Mouse (Mus musculus): ENCODE measurements around the gene Ptprd.
A peak's percentile ranks its signal among the peaks of the same experiment; 100 is the strongest.

The Ptprd gene

GRCm38 (mm10) chr4:77233243-77233642, 978.5 kb downstream of the Ptprd start:
- no peak for DNase-seq

DNA sequence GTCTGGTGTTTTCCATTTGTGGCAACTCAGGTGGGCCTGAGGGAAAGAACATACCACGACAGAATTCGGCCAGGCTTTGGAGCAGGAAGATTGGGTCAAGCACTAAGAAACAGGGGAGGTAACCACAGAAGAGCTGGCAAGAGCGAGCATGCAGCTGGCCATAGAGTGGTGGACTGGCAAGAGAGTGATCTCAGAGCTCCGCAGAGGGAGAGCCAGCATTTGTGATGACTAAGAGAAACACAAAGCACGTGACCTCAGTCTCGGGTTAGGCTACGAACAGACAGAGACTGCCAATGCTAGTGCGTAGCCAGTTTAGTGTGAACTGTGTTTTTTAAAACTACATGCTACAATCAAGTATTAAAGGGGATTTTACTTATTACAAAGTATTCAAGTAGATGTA, 1042.9 kb downstream of the Ptprd start:
- no peak for DNase-seq

DNA sequence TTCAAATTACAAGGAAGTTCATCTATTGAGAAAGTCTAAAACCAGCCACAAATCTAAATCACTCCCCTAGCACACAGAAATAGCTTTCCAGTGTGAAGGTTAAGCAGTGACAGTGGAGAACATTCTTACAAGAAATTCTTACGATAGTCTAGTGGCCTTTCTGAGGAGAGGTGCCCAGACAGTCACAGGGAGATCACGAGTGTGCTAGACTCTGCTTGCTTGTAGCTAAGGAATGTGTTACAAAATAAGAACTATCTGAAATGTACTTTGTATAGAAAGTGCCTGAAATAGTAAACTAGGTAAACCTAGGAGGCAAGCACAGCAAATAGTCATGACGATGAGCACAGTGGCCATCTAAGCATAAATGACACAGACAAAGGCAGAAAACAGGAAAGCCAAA, 1054.2 kb downstream of the Ptprd start:
- no peak for DNase-seq

GRCm38 (mm10) chr4:77155561-77155960, 1056.2 kb downstream of the Ptprd start:
- DNase-seq = no peak

DNA sequence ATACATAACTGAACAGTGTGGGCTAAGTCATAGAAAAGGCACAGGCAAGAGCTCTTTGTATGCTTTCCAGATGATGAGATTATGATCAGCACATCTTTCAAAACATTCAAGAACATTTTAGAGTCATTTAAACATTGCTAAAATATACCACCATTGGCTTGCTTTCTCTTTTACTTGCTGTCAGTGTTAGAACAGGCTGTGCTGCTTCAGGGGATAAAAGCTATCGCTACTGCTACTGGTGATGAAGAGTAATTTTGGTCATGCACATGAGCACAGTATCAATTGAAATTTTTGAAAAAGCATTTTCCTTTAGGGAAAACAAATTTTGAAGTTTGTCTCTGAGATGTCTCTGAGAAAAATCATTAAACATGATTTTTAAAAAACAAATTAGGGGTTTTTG, 1056.7 kb downstream of the Ptprd start:
- no peak for DNase-seq

- no peak for DNase-seq
Observed at GRCm38 (mm10) chr4:77124852-77125251, 1086.9 kb downstream of the Ptprd start.

DNA sequence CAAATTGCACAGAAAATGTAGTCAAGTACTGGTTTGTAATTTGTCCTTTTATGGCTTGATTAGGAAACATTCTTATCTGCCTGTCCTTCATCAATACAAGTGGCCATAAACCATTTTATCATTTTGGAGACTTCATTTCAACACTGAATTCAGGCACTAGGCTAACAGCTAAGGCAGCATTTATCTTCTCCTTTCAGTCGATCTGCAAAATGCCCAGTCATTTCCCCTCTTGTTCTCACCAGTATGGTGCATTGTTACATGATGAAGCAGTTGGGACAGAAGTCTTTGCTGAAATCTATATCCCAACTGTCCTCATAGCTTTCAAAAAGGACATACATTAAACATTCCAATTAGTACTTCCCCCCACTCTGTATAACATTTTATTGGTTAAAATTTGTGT, 1100.9 kb downstream of the Ptprd start:
- DNase-seq = no peak

DNA sequence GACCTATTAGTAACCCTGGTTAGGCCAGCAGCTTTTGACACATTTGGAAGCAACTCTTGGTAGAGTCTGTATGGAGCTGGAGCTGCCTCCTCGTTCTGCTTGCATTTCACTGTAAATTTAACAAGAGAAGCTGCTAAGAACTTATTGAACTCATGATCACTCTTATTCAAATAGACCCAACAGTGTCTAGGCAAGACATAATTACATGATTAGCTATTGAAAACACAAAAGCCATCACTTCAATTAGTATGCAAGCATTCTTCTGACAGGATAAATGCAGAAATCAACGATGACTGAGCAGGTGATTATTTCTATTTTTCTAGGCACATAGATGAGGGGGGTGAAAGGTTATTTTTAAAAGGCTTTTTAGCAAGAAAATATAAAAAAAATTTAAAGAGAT, 1104.5 kb downstream of the Ptprd start:
- DNase-seq = no peak

GRCm38 (mm10) chr4:77083165-77083564, 1128.6 kb downstream of the Ptprd start:
- DNase-seq = peak; percentile 47

DNA sequence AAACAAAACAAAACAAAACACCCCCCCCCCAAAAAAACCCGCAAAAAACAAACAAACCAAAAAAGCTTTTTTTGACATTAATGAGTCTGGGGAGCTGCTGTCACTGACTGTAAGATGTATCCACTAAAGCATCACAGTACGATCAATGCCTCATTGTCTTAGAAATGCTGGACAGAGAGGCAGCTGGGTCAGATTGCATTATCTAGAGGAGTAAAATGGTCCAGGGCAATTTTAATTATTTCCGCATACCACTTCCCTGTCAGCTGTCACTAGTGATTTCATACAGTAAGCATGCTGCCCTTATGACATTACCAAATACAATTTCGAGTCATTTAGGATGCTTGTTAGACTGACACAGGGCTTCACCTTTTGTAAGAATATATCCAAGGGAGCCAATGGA, 1134.2 kb downstream of the Ptprd start:
- DNase-seq = no peak

- DNase-seq = no peak
Observed at GRCm38 (mm10) chr4:77050536-77051207, 1161.1 kb downstream of the Ptprd start.

DNA sequence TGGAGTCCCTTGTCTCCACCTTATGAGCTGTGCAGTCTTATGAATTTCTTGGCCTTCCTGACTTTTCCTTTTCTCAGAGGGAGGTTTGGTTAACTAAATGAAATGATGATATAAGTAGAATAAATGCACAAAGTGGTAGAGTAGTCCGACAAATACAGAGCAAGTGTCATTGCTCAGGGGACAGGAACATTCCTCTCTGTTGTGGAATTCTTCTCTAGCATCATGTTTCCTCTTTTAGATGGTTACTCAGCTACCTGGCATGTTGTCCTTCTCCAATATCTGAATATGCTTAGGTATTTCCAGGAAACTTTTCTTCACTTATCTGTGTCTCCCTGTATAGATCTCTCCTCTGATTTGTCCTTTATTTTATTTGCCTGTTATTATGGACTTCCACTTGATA, 1207.3 kb downstream of the Ptprd start:
- DNase-seq = no peak

- DNase-seq = no peak
Observed at GRCm38 (mm10) chr4:76996172-76996571, 1215.6 kb downstream of the Ptprd start.

- no peak for DNase-seq
Observed at GRCm38 (mm10) chr4:76989961-76990360, 1221.8 kb downstream of the Ptprd start.

- DNase-seq = no peak
Observed at GRCm38 (mm10) chr4:76977056-76977809, 1234.5 kb downstream of the Ptprd start.

DNA sequence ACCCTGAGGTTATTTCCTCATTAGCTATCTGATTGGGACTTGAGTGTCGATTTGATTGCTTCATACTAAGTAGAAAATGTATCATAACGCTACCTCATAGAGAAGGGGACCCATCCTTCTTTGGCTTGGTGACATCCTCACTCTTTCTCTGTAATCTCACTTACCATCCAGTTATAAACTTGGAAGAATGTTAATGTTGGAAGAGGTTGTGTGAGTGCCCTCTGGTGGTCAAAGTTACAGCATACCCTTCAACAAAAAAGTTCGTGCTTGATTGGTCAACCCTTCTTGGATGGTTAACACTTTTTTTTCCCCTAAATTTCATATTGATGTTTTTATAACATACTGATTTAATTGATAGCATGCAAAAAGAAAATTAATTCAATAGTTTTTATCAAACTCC, 1263.5 kb downstream of the Ptprd start:
- DNase-seq = peak; percentile 7

DNA sequence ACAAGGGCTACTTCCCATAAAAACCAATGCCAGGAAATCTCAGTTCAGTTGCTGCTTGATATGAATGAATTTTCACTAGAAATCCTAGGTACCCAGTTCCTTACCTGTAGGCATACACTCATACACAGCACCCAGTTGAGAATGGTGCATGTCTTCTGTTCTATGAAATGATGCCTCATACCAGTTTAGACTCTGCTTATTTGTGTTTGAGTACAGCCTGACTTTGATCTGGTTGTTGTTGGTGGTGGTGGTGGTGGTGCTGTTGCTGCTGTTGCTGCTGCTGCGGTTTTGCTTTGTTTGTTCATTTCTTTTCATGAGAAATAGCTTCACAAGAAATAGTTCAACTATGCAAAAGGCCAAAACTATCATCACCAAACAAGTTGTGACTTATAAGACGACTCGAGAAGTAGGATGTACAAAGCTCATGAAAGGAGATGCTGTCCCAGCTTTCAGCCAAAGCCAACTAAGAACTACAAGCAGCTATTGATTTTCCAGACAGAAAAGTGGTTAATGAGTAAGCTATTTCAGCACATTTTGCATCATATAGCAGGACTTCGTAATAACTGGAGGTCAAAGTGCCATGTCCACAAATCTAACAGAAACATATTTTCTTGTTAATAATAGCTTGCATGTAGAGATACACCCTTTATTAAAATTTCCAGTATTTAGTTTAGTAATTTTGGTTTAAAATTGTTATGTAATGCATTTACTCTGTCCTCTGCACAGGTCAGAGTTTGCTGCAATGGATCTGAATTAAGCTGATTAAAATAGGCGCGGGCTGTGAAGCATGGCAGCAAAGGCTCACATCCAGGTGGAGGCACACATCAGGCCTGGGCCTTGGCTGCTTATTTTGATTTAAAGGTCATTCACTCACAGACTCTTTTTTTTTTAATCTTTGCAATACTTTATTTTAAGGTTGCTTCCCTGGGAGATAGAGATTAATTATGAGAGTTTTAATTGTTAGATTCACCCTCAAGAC, 1270.1 kb downstream of the Ptprd start:
- no peak for DNase-seq

DNA sequence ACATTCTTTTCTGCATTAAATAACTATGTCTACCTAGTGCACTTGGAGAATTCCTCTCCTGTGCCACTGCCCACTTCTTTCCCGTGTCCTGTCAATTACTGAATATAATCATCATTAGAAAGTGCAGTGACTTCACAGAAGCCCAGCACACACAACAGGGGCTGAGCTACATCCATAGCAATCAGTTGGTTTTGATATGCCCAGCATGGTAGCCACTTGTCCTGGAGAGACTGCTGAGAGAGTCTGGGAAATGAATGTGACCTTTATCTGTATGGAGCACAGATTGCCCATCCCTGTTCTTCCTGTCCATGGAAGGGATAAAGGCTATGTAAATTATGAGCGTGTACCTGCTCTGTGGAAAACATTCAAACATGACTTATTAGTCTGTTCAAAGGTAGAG, 1280.2 kb downstream of the Ptprd start:
- no peak for DNase-seq

DNA sequence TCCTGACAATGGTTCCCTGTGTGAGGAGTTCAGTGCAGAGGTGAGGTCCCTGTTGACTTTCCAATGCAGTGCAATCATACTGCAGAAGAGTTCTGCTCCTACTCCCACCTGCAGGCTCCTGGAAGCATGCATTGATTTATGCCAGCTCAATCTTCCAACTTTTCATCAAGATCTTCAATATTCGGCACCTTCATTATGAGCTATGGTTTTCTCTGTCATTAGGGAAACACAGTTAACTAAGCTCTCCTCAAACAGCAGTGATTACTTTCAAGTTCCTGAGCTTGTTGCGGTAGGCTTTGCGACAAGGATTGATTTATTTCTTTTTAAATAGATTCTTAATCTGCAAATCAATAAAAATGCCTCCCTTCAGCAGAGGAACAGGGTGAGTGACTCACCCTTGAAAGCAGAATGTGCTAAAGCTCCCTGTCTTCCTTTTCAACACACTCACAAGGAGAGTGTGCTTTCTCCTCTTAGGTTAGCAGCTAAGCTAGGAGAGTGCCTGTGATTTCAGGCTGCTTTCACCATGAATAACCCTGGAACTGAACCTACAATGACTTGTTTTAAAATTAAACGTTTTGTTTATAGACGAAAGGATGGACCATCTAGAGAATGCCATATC, 1298.1 kb downstream of the Ptprd start:
- no peak for DNase-seq

GRCm38 (mm10) chr4:76901692-76902091, 1310.1 kb downstream of the Ptprd start:
- no peak for DNase-seq

DNA sequence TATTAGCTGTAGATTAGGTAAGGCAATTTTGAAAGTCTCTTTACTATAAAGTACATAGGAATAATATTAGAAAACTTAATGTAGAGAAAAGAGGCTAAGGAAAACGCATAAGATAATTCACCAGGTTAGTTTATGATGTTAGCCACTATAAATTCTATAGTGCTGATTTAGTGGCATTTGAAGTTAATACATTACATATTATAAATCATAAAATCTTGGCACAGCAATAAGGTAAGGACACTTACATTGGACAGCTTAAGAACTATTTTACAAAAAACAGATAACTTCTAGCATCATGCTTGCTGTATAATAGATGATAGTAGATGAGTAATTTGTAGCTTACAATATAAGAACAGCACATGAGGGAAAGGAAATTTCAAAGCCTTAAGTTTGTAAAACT, 1322.1 kb downstream of the Ptprd start:
- DNase-seq = no peak

DNA sequence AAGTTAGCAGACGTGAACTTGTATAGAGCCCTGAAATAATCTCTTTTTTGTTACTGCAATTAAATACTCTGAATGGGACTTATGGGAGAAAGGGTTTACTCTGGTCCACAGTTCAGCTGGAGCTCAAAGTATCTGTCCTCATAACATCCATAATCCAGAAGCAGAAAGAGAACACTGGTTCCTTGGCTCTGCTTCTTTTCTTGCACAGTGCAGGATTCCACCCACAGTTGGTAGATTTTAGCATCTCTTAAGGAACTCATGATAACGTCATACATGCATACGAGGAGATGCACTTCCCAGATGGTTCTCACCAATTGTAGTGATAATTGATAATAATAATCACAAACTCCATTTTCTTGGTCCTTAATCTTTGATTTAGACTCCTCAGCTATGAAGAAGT, 1330.2 kb downstream of the Ptprd start:
- DNase-seq = no peak

- DNase-seq = no peak
Observed at GRCm38 (mm10) chr4:76870971-76871370, 1340.8 kb downstream of the Ptprd start.

All from right cerebral cortex, postnatal 14 days (tissue).